Mouse (Mus musculus) ES-Bruce4 (cell line): Measurements from ENCODE around the gene Anxa4.

ENCODE experiments used
- CTCF ChIP-seq: IDR thresholded peaks from one replicate; pipeline ENCODE4 v1.8.1; 2011; ENCODE audit warnings: low read depth, low read length
- POLR2A ChIP-seq: IDR thresholded peaks from one replicate; pipeline ENCODE4 v1.8.1; 2011; ENCODE audit warnings: low read length; ENCODE audit not compliant: insufficient read depth

GRCm38 (mm10) chr6:86793957-86794356 is 573 bp upstream of the Anxa4 start:
- TF ChIP-seq POLR2A, result no peak
- no peak for TF ChIP-seq CTCF
